Mouse (Mus musculus): ENCODE measurements at regions not wholly inside any gene's neighbourhood (a gene's known extent, or its start where the extent isn't known, plus 50 kb on each side); places are given as distances from the start of the nearest gene placed in this dataset.

DNA sequence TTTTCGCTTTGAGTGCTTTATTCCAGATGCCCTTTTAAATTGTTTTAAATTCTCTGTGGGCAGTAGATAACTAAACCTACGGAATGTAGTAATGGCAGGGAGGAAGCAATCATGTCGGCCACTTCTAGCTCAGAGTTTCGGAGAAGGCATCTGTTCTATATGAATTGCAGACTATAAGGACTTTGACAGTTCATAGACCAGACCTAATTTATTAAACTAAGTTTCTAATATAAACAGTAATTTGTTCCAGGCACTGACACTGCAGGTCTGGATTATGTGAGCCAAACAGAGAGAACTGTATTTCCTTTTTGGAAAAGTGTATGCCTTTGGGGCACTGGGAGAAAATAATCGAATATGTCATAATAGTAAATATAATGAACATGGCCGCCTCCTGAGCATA lies 591.4 kb downstream of the Plcl1 start:
- TF ChIP-seq CTCF (IDR thresholded peaks at IDR 0.05; ENCODE audit: borderline replicate concordance, insufficient read depth, low read depth, low read length), result no peak
- TF ChIP-seq POLR2A (IDR thresholded peaks at IDR 0.05; ENCODE audit: borderline replicate concordance, insufficient read depth, low read length), result no peak
